Mouse (Mus musculus) embryo, embryonic 10 days (tissue): Measurements from ENCODE around the gene Slc5a3.

ENCODE experiments used
- DNase-seq: peaks from one replicate; pipeline ENCODE4 v3.0.0-alpha.2; 2015; ENCODE audit warnings: low spot score

The Slc5a3 gene

GRCm38 (mm10) chr16:92120899-92121531 is 62.9 kb downstream of the Slc5a3 start:
- DNase-seq, result no peak

DNA sequence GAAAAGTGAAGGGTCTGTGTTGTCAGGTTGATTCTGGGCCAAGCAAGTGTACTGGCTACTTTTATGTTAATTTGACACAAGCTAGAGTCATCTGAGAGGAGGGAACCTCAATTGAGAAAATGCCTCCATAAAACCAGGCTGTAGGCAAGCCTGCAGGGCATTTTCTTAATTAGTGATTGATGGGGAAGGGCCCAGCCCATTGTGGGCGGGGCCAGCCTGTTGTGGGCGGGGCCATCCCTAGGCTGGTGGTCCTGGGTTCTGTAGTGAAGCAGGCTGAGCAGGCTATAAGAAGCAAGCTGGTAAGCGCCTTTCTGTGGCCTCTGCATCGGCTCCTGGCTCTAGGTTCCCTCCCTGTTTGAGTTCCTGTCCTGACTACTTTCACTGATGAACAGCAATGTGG is 69.1 kb downstream of the Slc5a3 start:
- no peak for DNase-seq

GRCm38 (mm10) chr16:92127666-92128065 is 69.5 kb downstream of the Slc5a3 start:
- DNase-seq, result no peak

DNA sequence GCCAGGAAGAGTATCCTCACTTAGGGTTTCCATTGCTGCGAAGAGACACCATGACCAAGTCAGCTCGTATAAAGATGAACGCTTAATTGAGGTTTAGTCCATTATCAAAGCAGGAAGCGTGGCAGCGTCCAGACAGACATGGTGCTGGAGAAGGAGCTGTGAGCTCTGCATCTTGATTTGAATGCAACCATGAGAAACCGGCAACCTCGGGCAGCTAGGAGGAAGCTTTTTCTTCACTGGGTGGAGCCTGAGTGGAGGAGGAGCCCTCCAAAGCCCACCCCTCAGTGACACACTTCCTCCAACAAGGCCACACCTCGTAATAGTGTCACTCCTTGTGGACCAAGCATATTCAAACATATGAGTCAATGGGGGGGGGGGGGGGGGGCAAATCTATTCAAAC is 71.7 kb downstream of the Slc5a3 start:
- DNase-seq, result no peak

- no peak for DNase-seq
These were observed 74.4 kb downstream of the Slc5a3 start for GRCm38 (mm10) chr16:92132511-92132910.

- DNase-seq, result no peak
These were observed 76.1 kb downstream of the Slc5a3 start for GRCm38 (mm10) chr16:92134148-92134764.

- no peak for DNase-seq
These were observed 78.2 kb downstream of the Slc5a3 start for GRCm38 (mm10) chr16:92136275-92136674.
